Mouse (Mus musculus) large intestine, adult 2 months (tissue): ENCODE measurements around the gene Cypt1. TPM values are rescaled to one million over a fixed set of nuclear protein-coding genes. Genes with fewer than 3 reads are reported as not detected.

Source experiments
- DNase-seq: peaks from one replicate; pipeline ENCODE4 v3.0.0-alpha.2; 2012; ENCODE audit warnings: low read depth, low spot score
- WGBS: fragments of 180-500 bp; shearing (Covaris S2); methylation state at CpG from one replicate; pipeline ENCODE4 v1.1.7; 2018; 5-methylcytosine and 5-hydroxymethylcytosine counted together
- polyA plus RNA-seq: library from polyadenylated mRNA; depleted of rRNA; stranded (reverse); fragments of >200 nt; gene quantifications from 2 replicates; pipeline ENCODE4 v1.2.3, GENCODE M21; 2012; rRNA removed

Gene Cypt1
- not detected in 2 replicates for polyA plus RNA-seq

GRCm38 (mm10) chrX:16522569-16522968 is at the start of gene Cypt1:
Cypt1 (plus strand) TSS chrX:16522869.
- no peak for DNase-seq
- WGBS, result 97% methylated on average over 3 of the region's 3 CpGs

DNA sequence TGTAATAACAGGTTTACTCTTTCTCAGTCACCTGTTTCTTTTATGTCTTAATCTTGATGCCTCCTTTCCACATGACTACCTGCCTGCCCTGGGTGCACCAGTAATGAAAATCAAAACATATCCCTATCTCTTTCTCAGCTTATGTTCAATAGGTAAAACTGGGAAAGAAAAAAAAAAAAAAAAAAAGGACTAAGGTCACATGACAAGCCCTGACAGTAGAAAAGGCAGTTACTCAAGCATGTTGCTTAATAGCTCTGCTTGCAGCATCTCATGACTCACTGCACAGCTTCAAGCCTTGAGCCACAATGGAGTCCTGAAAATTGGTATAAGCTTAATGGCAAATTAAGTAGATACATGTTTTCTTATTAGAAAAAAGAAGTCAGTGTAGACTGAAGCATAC is 24.1 kb downstream of the Cypt1 start:
- no peak for DNase-seq

- DNase-seq, result no peak
- 18% methylated on average over 1 of the region's 1 CpGs for WGBS
Measured at GRCm38 (mm10) chrX:16557061-16557460, 34.4 kb downstream of the Cypt1 start.

- DNase-seq, result no peak
Measured at GRCm38 (mm10) chrX:16558501-16558900, 35.8 kb downstream of the Cypt1 start.

Other genes with a start within 250 kb of the Cypt1 start
- 40.0 and 87.4 TPM in 2 replicates for gene Maoa, start 96.8 kb downstream of the Cypt1 start, polyA plus RNA-seq